Mouse (Mus musculus) lung, embryonic 16.5 days (tissue): ENCODE results near the gene Rnf149. TPM values are rescaled to one million over a fixed set of nuclear protein-coding genes. Genes with fewer than 3 reads are reported as not detected.

ENCODE experiments used
- ATAC-seq: fragments of 200-750 bp; cut with Nextera tagmentation; 2 replicates; pipeline ENCODE4 v1.8.0; 2017; ENCODE audit warnings: low read depth, mild to moderate bottlenecking, moderate library complexity
- H3K27ac ChIP-seq: fragments of 300-500 bp; sonication (generic); 2 replicates; pipeline ENCODE4 v1.5.1; 2014; ENCODE audit warnings: mild to moderate bottlenecking, control low read depth, low read length
- H3K27me3 ChIP-seq: fragments of 300-500 bp; sonication (generic); 2 replicates; pipeline ENCODE4 v1.6.1; 2014; ENCODE audit warnings: low read depth, low read length, mixed read lengths; ENCODE audit not compliant: control insufficient read depth, insufficient read depth
- H3K36me3 ChIP-seq: fragments of 300-500 bp; sonication (generic); 2 replicates; pipeline ENCODE4 v1.6.1; 2014; ENCODE audit warnings: low read length; ENCODE audit not compliant: control insufficient read depth, insufficient read depth
- H3K4me1 ChIP-seq: fragments of 300-500 bp; sonication (generic); replicated peaks from 2 replicates; pipeline ENCODE4 v1.6.1; 2014; ENCODE audit warnings: low read length, mixed read lengths; ENCODE audit not compliant: control insufficient read depth, insufficient read depth
- H3K4me2 ChIP-seq: fragments of 300-500 bp; sonication (generic); 2 replicates; pipeline ENCODE4 v1.6.1; 2014; ENCODE audit warnings: low read depth, low read length, control low read depth
- H3K4me3 ChIP-seq: fragments of 300-500 bp; sonication (generic); 2 replicates; pipeline ENCODE4 v1.5.1; 2014; ENCODE audit warnings: mild to moderate bottlenecking, low read length, control low read depth
- H3K9ac ChIP-seq: fragments of 300-500 bp; sonication (generic); 2 replicates; pipeline ENCODE4 v1.6.1; 2014; ENCODE audit warnings: low read length, control low read depth
- H3K9me3 ChIP-seq: fragments of 300-500 bp; sonication (generic); 2 replicates; pipeline ENCODE4 v1.6.1; 2016; ENCODE audit warnings: low read length; ENCODE audit not compliant: control insufficient read depth
- WGBS: fragments of 180-500 bp; shearing (Covaris S2); extraction: QIAGEN DNeasy Blood & Tissue Kit; methylation state at CpG from one replicate; pipeline ENCODE4 v1.1.7; 2014; 5-methylcytosine and 5-hydroxymethylcytosine counted together
- polyA plus RNA-seq: library from polyadenylated mRNA; unstranded; fragments of >200 nt; fragmentation: Nextera tagmentation; extraction: Ambion mirVana; gene quantifications from 2 replicates; pipeline ENCODE4 v1.2.1, GENCODE M21; 2015

Rnf149 gene
- polyA plus RNA-seq, 1 experiment from 2014 or later: 26.1 TPM

DNA sequence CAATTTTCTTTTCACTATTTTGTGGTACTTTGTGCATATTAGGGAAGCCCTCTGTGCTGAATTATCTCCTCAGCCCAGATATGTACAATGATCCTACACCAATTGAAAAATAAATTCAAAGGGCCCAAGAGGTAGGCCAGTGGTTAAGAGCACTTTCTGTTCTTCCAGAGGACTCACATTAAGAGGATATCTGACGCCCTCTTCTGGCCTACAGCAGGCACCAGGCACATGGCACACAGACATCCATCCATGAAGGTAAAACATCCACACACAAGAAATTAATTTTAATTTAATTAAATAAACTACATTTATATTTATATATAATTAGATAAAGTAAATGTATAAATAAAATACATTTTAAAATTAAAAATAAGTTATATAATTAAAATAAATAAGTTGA, 72.9 kb downstream of the Rnf149 start:
- Histone ChIP-seq H3K27ac (no peak overlapping the region), H3K27me3 (no peaks in the 10 kb centered on the region), H3K36me3 (no peaks in the 10 kb centered on the region), H3K9me3 (no peaks in the 10 kb centered on the region), H3K9ac (no peak overlapping the region), H3K4me1 (0 out of 2 replicates have a peak, but pooled peaks cover 4% of the 10 kb centered on the region), H3K4me2 (no peak overlapping the region), H3K4me3 (no peak overlapping the region)
- 10% methylated on average over 1 of the region's 1 CpGs for WGBS
- no peak for ATAC-seq

DNA sequence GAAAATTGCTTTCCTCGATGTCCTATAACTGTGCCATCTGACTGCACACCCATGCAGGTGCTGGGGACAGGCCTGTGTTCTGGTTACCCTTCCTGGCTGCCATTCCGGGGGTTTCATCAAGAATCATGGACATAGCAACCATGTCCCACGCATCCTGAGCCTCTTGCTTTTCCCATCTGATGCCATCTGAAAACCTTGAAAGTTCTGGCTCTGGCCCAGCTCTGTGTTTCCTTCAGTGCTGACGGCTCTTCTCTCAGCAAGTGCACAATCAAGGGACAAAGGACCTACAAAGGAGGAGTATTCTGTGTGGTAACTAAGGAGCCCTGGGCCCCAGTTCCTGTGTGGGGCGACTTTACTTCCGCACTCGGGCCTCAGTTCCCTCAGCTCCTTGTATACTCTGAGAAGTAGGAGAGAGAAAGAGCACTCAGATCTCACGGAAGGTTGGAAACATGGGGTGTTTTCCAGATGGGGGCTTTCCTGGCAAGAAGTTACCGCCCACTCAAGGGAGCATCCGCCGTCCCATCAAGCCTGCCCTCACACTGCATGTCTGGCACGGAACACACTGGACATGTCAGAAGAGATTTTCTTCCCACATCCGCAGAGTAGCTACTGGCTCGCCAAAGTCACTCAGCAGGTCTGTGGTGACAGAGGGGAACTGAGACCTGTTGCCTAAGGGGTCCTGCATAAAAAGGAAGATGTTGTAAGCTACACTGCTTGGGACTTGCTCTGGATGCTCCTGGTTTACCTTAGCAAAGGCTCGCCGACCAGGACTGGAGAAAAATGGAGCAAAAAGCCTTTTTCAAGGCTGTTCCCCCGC, 74.2 kb downstream of the Rnf149 start:
- H3K36me3 ChIP-seq: no peaks in the 10 kb centered on the region
- no peaks in the 10 kb centered on the region for H3K9me3 ChIP-seq
- no peaks in the 10 kb centered on the region for H3K27me3 ChIP-seq
- H3K4me1 ChIP-seq: 0 out of 2 replicates have a peak, but pooled peaks cover 4% of the 10 kb centered on the region
- no peak overlapping the region for H3K9ac ChIP-seq
- H3K4me3 ChIP-seq: no peak overlapping the region
- ATAC-seq: no peak
- WGBS: 76% methylated on average over 17 of the region's 17 CpGs
- no peak overlapping the region for H3K27ac ChIP-seq
- no peak overlapping the region for H3K4me2 ChIP-seq

Other genes with a start within 250 kb of the Rnf149 start
- gene Rpl31, start 209.6 kb downstream of the Rnf149 start, polyA plus RNA-seq: 449 and 553 TPM in 2 replicates
- 13.3 and 14.7 TPM in 2 replicates for gene Tbc1d8, start 98.7 kb downstream of the Rnf149 start, polyA plus RNA-seq
- 11.7 TPM in 2 replicates for gene Cnot11, start 42.4 kb downstream of the Rnf149 start, polyA plus RNA-seq
- gene Creg2, start 74.1 kb upstream of the Rnf149 start, polyA plus RNA-seq: 0.04 and 0.14 TPM in 2 replicates
- 0.40 and 0.58 TPM in 2 replicates for gene Rfx8, start 143.6 kb upstream of the Rnf149 start, polyA plus RNA-seq
- not detected in 2 replicates for gene Gm3646, start 227.9 kb upstream of the Rnf149 start, polyA plus RNA-seq